Mouse (Mus musculus) T-helper 1 cell (primary cell): Measurements from ENCODE around the gene Cfap161.

Source experiments
- in situ Hi-C: fragments of 300-600 bp; cut with MboI, MseI; formaldehyde crosslinking; loops from one replicate; pipeline ENCODE4 v1.15.1; 2025; ENCODE audit warnings: high pct_unique_total_duplicates

Gene Cfap161

GRCm38 (mm10) chr7:83794705-83795104 is at the start of gene Cfap161:
Gene Cfap161, minus strand, starts transcription at chr7:83794880.
- in situ Hi-C loops: no loop called here

GRCm38 (mm10) chr7:83842486-83843259 is 48.0 kb upstream of the Cfap161 start:
- in situ Hi-C loops: no loop called here

GRCm38 (mm10) chr7:83840076-83840475 is 45.4 kb upstream of the Cfap161 start:
- in situ Hi-C loops: no loop called here

GRCm38 (mm10) chr7:83838525-83839224 is 44.0 kb upstream of the Cfap161 start:
- in situ Hi-C loops: no loop called here

- in situ Hi-C loops: no loop called here
These were observed 34.7 kb upstream of the Cfap161 start for GRCm38 (mm10) chr7:83829355-83829754.

- in situ Hi-C loops: no loop called here
These were observed 32.9 kb upstream of the Cfap161 start for GRCm38 (mm10) chr7:83827402-83828076.

- in situ Hi-C loops: no loop called here
These were observed 32.1 kb upstream of the Cfap161 start for GRCm38 (mm10) chr7:83826808-83827207.

GRCm38 (mm10) chr7:83821951-83822350 is 27.3 kb upstream of the Cfap161 start:
- in situ Hi-C loops: no loop called here

- in situ Hi-C loops: no loop called here
These were observed 22.2 kb upstream of the Cfap161 start for GRCm38 (mm10) chr7:83816886-83817285.

- in situ Hi-C loops: no loop called here
These were observed 21.0 kb upstream of the Cfap161 start for GRCm38 (mm10) chr7:83815646-83816045.

GRCm38 (mm10) chr7:83813993-83814392 is 19.3 kb upstream of the Cfap161 start:
- in situ Hi-C loops: no loop called here

- in situ Hi-C loops: no loop called here
These were observed 18.8 kb upstream of the Cfap161 start for GRCm38 (mm10) chr7:83813465-83813864.

GRCm38 (mm10) chr7:83813016-83813415 is 18.3 kb upstream of the Cfap161 start:
- in situ Hi-C loops: no loop called here

GRCm38 (mm10) chr7:83812581-83812980 is 17.9 kb upstream of the Cfap161 start:
- in situ Hi-C loops: no loop called here

GRCm38 (mm10) chr7:83811916-83812315 is 17.2 kb upstream of the Cfap161 start:
- in situ Hi-C loops: no loop called here

- in situ Hi-C loops: no loop called here
These were observed 16.8 kb upstream of the Cfap161 start for GRCm38 (mm10) chr7:83811461-83811860.

- in situ Hi-C loops: no loop called here
These were observed 15.7 kb upstream of the Cfap161 start for GRCm38 (mm10) chr7:83810141-83811100.

- in situ Hi-C loops: no loop called here
These were observed 15.0 kb upstream of the Cfap161 start for GRCm38 (mm10) chr7:83809715-83810114.

GRCm38 (mm10) chr7:83809060-83809459 is 14.4 kb upstream of the Cfap161 start:
- in situ Hi-C loops: no loop called here

GRCm38 (mm10) chr7:83806934-83807333 is 12.3 kb upstream of the Cfap161 start:
- in situ Hi-C loops: no loop called here

GRCm38 (mm10) chr7:83803777-83804176 is 9.1 kb upstream of the Cfap161 start:
- in situ Hi-C loops: no loop called here
